Mouse (Mus musculus) heart, embryonic 16.5 days (tissue): Measurements from ENCODE around the gene Prap1. TPM values are rescaled to one million over a fixed set of nuclear protein-coding genes. Genes with fewer than 3 reads are reported as not detected.

Experiments used
- ATAC-seq: fragments of 200-750 bp; cut with Nextera tagmentation; replicated peaks from 2 replicates; pipeline ENCODE4 v1.8.0; 2017; ENCODE audit warnings: moderate number of reproducible peaks; ENCODE audit not compliant: insufficient read depth, low FRiP score; ENCODE audit errors: extremely low read depth
- H3K27ac ChIP-seq: fragments of 300-500 bp; sonication (generic); 2 replicates; pipeline ENCODE4 v1.5.1; 2014; ENCODE audit warnings: mild to moderate bottlenecking, low read length, control low read depth, moderate library complexity
- H3K27me3 ChIP-seq: fragments of 300-500 bp; sonication (generic); 2 replicates; pipeline ENCODE4 v1.6.1; 2014; ENCODE audit warnings: low read length, mixed read lengths; ENCODE audit not compliant: control insufficient read depth, insufficient read depth
- H3K36me3 ChIP-seq: fragments of 300-500 bp; sonication (generic); 2 replicates; pipeline ENCODE4 v1.6.1; 2014; ENCODE audit not compliant: control insufficient read depth, insufficient read depth
- H3K4me1 ChIP-seq: fragments of 300-500 bp; sonication (generic); 2 replicates; pipeline ENCODE4 v1.6.1; 2014; ENCODE audit warnings: low read length, mixed read lengths; ENCODE audit not compliant: control insufficient read depth, insufficient read depth
- H3K4me2 ChIP-seq: fragments of 300-500 bp; sonication (generic); 2 replicates; pipeline ENCODE4 v1.6.1; 2014; ENCODE audit warnings: low read depth, mild to moderate bottlenecking, control low read depth, low read length
- H3K4me3 ChIP-seq: fragments of 300-500 bp; sonication (generic); 2 replicates; pipeline ENCODE4 v1.5.1; 2014; ENCODE audit warnings: mild to moderate bottlenecking, control low read depth, low read length
- H3K9ac ChIP-seq: fragments of 300-500 bp; sonication (generic); 2 replicates; pipeline ENCODE4 v1.6.1; 2014; ENCODE audit warnings: low read length, control low read depth
- H3K9me3 ChIP-seq: fragments of 300-500 bp; sonication (generic); replicated peaks from 2 replicates; pipeline ENCODE4 v1.6.1; 2016; ENCODE audit warnings: low read length; ENCODE audit not compliant: control insufficient read depth
- WGBS: fragments of 180-500 bp; shearing (Covaris S2); extraction: QIAGEN DNeasy Blood & Tissue Kit; methylation state at CpG from one replicate; pipeline ENCODE4 v1.1.7; 2014; 5-methylcytosine and 5-hydroxymethylcytosine counted together
- polyA plus RNA-seq: library from polyadenylated mRNA; unstranded; fragments of >200 nt; fragmentation: Nextera tagmentation; extraction: Ambion mirVana; gene quantifications from 2 replicates; pipeline ENCODE4 v1.2.1, GENCODE M21; 2015

The Prap1 gene
- polyA plus RNA-seq, 1 experiment from 2014 or later: 2.3 TPM

- Histone ChIP-seq H3K9me3 (no peaks in the 10 kb centered on the region), H3K27me3 (peaks cover 49% of the 10 kb centered on the region), H3K4me2 (peak overlapping the region; percentile 35), H3K4me3 (peak overlapping the region; percentile 25), H3K36me3 (no peaks in the 10 kb centered on the region), H3K9ac (no peak overlapping the region), H3K4me1 (peaks cover 5% of the 10 kb centered on the region; the same call in 1 of the 2 replicates), H3K27ac (no peak overlapping the region)
- 4% methylated on average over 24 of the region's 24 CpGs for WGBS
- ATAC-seq: 0 out of 2 replicates have a peak, but pooled peaks have one; percentile 49
These were observed 12.6 kb upstream of the Prap1 start for GRCm38 (mm10) chr7:140080503-140081156.

- H3K4me3 ChIP-seq: no peak overlapping the region
- no peak overlapping the region for H3K9ac ChIP-seq
- H3K36me3 ChIP-seq: no peaks in the 10 kb centered on the region
- H3K9me3 ChIP-seq: no peaks in the 10 kb centered on the region
- no peak overlapping the region for H3K4me2 ChIP-seq
- H3K27me3 ChIP-seq: peaks cover 49% of the 10 kb centered on the region
- no peak overlapping the region for H3K27ac ChIP-seq
- peaks cover 5% of the 10 kb centered on the region; the same call in 1 of the 2 replicates for H3K4me1 ChIP-seq
- WGBS: 21% methylated on average over 20 of the region's 20 CpGs
- no peak for ATAC-seq
These were observed 11.6 kb upstream of the Prap1 start for GRCm38 (mm10) chr7:140081408-140082241.

- no peak for ATAC-seq
- H3K27me3 ChIP-seq: peaks cover 49% of the 10 kb centered on the region
- 9% methylated on average over 18 of the region's 18 CpGs for WGBS
These were observed 10.9 kb upstream of the Prap1 start, which contains the start of gene Caly for GRCm38 (mm10) chr7:140082242-140082678. Caly (minus strand) TSS chr7:140082548.

GRCm38 (mm10) chr7:140090601-140091000, 2.6 kb upstream of the Prap1 start:
- WGBS: 78% methylated on average over 10 of the region's 10 CpGs
- H3K4me2 ChIP-seq: no peak overlapping the region
- no peak overlapping the region for H3K27ac ChIP-seq
- no peaks in the 10 kb centered on the region for H3K36me3 ChIP-seq
- H3K4me3 ChIP-seq: no peak overlapping the region
- H3K4me1 ChIP-seq: peaks cover 10% of the 10 kb centered on the region
- H3K9ac ChIP-seq: no peak overlapping the region
- no peak for ATAC-seq
- H3K9me3 ChIP-seq: no peaks in the 10 kb centered on the region
- no peaks in the 10 kb centered on the region; the same call in 1 of the 2 replicates for H3K27me3 ChIP-seq

More at GRCm38 (mm10) chr7:140082242-140082678, 10.9 kb upstream of the Prap1 start, which contains the start of gene Caly:
- H3K4me2 ChIP-seq: no peak within 1 kb of the TSS
- peaks cover 5% of the 10 kb centered on the region; the same call in 1 of the 2 replicates for H3K4me1 ChIP-seq
- no peak within 1 kb of the TSS for H3K4me3 ChIP-seq
- no peaks in the 10 kb centered on the region for H3K9me3 ChIP-seq
- H3K27ac ChIP-seq: no peak within 1 kb of the TSS
- no peaks in the 10 kb centered on the region for H3K36me3 ChIP-seq
- H3K9ac ChIP-seq: no peak within 1 kb of the TSS

GRCm38 (mm10) chr7:140094954-140095353, 1.8 kb downstream of the Prap1 start:
- ATAC-seq: no peak
- Histone ChIP-seq H3K4me2 (no peak overlapping the region; the same call in 1 of the 2 replicates), H3K27ac (no peak overlapping the region), H3K4me3 (no peak overlapping the region), H3K4me1 (peaks cover 10% of the 10 kb centered on the region), H3K27me3 (no peaks in the 10 kb centered on the region), H3K36me3 (peaks cover 2% of the 10 kb centered on the region), H3K9me3 (no peaks in the 10 kb centered on the region), H3K9ac (peak overlapping the region; percentile 22; the same call in 1 of the 2 replicates)
- 32% methylated on average over 5 of the region's 5 CpGs for WGBS

GRCm38 (mm10) chr7:140095556-140095955, 2.4 kb downstream of the Prap1 start:
- ATAC-seq: 0 out of 2 replicates have a peak, but pooled peaks have one; percentile 12
- Histone ChIP-seq H3K9me3 (no peaks in the 10 kb centered on the region), H3K27me3 (no peaks in the 10 kb centered on the region), H3K36me3 (peaks cover 2% of the 10 kb centered on the region), H3K4me2 (no peak overlapping the region), H3K4me3 (no peak overlapping the region), H3K27ac (no peak overlapping the region), H3K9ac (no peak overlapping the region), H3K4me1 (peaks cover 10% of the 10 kb centered on the region)
- WGBS: 33% methylated on average over 1 of the region's 1 CpGs

GRCm38 (mm10) chr7:140096055-140096454, 2.9 kb downstream of the Prap1 start:
- Histone ChIP-seq H3K27ac (no peak overlapping the region), H3K9ac (no peak overlapping the region), H3K9me3 (no peaks in the 10 kb centered on the region), H3K4me1 (peaks cover 13% of the 10 kb centered on the region), H3K27me3 (no peaks in the 10 kb centered on the region), H3K4me3 (no peak overlapping the region), H3K4me2 (no peak overlapping the region), H3K36me3 (peaks cover 2% of the 10 kb centered on the region)
- no peak for ATAC-seq

GRCm38 (mm10) chr7:140098466-140098865, 5.3 kb downstream of the Prap1 start:
- H3K9me3 ChIP-seq: no peaks in the 10 kb centered on the region
- H3K4me1 ChIP-seq: peaks cover 23% of the 10 kb centered on the region
- H3K27ac ChIP-seq: no peak overlapping the region
- no peak overlapping the region for H3K4me3 ChIP-seq
- 82% methylated on average over 1 of the region's 1 CpGs for WGBS
- no peak overlapping the region for H3K9ac ChIP-seq
- no peak for ATAC-seq
- H3K27me3 ChIP-seq: no peaks in the 10 kb centered on the region
- peaks cover 2% of the 10 kb centered on the region for H3K36me3 ChIP-seq
- H3K4me2 ChIP-seq: no peak overlapping the region

- 73% methylated on average over 10 of the region's 10 CpGs for WGBS
- ATAC-seq: 0 out of 2 replicates have a peak, but pooled peaks have one; percentile 24
- H3K9ac ChIP-seq: peak overlapping the region; percentile 80
- no peaks in the 10 kb centered on the region for H3K9me3 ChIP-seq
- peak overlapping the region; percentile 56 for H3K4me3 ChIP-seq
- no peaks in the 10 kb centered on the region for H3K27me3 ChIP-seq
- peaks cover 14% of the 10 kb centered on the region for H3K36me3 ChIP-seq
- H3K27ac ChIP-seq: peak overlapping the region; percentile 94
- H3K4me2 ChIP-seq: peak overlapping the region; percentile 74
- H3K4me1 ChIP-seq: peaks cover 13% of the 10 kb centered on the region
These were observed 8.3 kb downstream of the Prap1 start for GRCm38 (mm10) chr7:140101498-140101897.
